Mouse (Mus musculus) bone marrow macrophage, adult 2 months (primary cell): ENCODE measurements around the gene Hydin.

ENCODE experiments used
- CTCF ChIP-seq: IDR thresholded peaks from 2 replicates; pipeline ENCODE4 v1.5.1; 2012; ENCODE audit warnings: low read depth, mild to moderate bottlenecking, low read length, moderate library complexity
- POLR2A ChIP-seq: IDR thresholded peaks from 2 replicates; pipeline ENCODE4 v1.6.1; 2012; ENCODE audit warnings: mild to moderate bottlenecking, low read depth, low read length, borderline replicate concordance

GRCm38 (mm10) chr8:110230803-110231202, 36.0 kb upstream of the Hydin start:
- TF ChIP-seq CTCF: no peak
- no peak for TF ChIP-seq POLR2A
